Mouse (Mus musculus): Measurements from ENCODE around the gene Gm17087. TPM values are rescaled to one million over a fixed set of nuclear protein-coding genes. Genes with fewer than 3 reads are reported as not detected.

The Gm17087 gene
- polyA plus RNA-seq, 1 experiment from 2014 or later, result not detected

DNA sequence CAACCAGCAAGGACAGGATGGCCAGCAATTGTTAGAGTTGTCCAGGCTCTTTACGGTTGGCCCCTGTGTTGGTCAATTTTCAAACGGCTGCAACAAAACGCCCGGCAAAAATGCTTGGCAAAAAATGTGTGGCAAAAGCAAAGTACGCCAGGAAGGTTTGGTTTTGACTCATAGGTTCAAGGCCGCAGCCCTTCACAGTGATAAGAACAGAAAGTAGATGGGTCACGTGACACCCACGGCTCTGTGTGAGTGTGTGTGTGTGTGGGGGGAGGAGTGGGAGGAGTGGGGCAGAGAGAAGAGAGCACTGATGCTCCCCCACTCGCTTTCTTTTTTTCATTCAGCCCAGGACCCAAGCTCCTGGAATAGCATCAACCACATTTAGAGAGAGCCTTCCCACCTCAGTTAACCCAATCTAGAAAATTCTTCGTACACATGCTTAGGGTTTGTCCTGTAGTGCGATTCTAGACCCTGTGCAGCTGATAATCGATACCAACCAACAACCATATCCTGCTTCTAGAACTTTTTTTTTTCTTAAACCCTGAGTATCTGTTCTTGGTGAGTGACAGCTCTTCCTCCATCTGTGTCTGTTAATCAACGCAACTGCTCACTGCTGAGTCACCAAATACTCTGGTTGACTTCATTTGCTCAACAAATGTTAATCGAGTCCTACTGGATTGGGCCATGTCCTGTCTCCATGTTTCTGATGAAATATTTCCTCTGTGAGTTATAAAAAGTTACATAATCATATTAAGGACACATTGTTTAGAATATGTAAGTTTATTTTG is 4.5 kb downstream of the Gm17087 start:
- Histone ChIP-seq H3K4me1 (no peaks in the 10 kb centered on the region), H3K4me3 (no peak overlapping the region), H3K27me3 (no peaks in the 10 kb centered on the region), H3K4me2 (no peak overlapping the region), H3K36me3 (ENCODE audit: poor library complexity, severe bottlenecking) (no peaks in the 10 kb centered on the region), H3K9ac (no peak overlapping the region), H3K27ac (no peak overlapping the region), H3K9me3 (replicated peaks) (no peaks in the 10 kb centered on the region)
- 62% methylated on average over 14 of the region's 14 CpGs for WGBS
- no peak for ATAC-seq

GRCm38 (mm10) chr17:8557926-8558325 is 8.8 kb downstream of the Gm17087 start:
- 91% methylated on average over 8 of the region's 8 CpGs for WGBS
- no peak overlapping the region for H3K9ac ChIP-seq
- no peaks in the 10 kb centered on the region for H3K4me1 ChIP-seq
- ATAC-seq, result no peak
- no peak overlapping the region for H3K4me2 ChIP-seq
- no peaks in the 10 kb centered on the region for H3K27me3 ChIP-seq
- no peak overlapping the region for H3K27ac ChIP-seq
- no peaks in the 10 kb centered on the region for H3K9me3 ChIP-seq (replicated peaks)
- no peak overlapping the region for H3K4me3 ChIP-seq
- H3K36me3 ChIP-seq (ENCODE audit: poor library complexity, severe bottlenecking), result no peaks in the 10 kb centered on the region

DNA sequence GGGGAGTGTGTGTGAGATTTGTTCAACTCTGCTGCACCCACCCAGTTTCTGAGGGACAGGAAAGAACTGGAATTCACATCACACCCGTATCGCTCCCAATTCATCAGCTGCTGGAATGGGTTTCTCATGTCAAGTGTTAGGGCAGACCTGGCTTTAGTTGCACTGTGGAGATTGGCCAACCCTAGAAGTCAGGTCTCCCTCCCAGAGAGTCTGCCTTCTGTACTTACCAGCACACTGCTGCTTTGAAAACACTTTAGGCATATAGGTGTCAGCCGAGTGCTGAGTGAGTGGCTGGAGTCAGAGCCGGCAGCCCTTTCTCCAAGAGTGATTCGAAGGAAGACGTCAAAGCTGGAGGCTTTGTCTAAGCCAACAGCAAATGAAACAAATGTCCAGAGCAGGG is 10.5 kb downstream of the Gm17087 start:
- H3K27ac ChIP-seq, result no peak overlapping the region
- H3K4me1 ChIP-seq, result no peaks in the 10 kb centered on the region
- 86% methylated on average over 6 of the region's 6 CpGs for WGBS
- no peaks in the 10 kb centered on the region for H3K27me3 ChIP-seq
- no peaks in the 10 kb centered on the region for H3K36me3 ChIP-seq (ENCODE audit: poor library complexity, severe bottlenecking)
- no peak for ATAC-seq
- H3K9ac ChIP-seq, result no peak overlapping the region
- no peak overlapping the region for H3K4me2 ChIP-seq
- no peaks in the 10 kb centered on the region for H3K9me3 ChIP-seq (replicated peaks)
- no peak overlapping the region for H3K4me3 ChIP-seq

DNA sequence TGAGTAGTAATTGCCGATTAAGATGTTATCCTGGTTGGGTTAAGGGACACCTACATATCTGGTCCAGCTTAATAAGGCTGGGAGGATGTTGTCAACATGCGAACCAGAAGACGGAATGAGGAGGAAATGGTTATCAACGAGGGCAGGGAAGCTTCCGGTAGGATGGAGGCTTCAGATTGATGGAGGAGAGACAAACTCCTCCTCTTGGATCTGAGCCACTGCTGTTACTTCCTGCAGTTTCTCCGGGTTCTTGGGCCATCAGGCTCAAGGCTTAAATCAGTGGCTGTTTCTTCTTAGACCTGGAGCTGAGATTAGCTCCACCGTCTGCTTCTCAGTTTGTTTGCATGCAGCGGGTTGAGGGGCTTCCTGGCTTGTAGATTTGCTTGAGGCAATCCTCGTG is 11.0 kb downstream of the Gm17087 start:
- H3K9me3 ChIP-seq (replicated peaks), result no peaks in the 10 kb centered on the region
- no peaks in the 10 kb centered on the region for H3K4me1 ChIP-seq
- H3K27me3 ChIP-seq, result no peaks in the 10 kb centered on the region
- no peak overlapping the region for H3K9ac ChIP-seq
- H3K4me3 ChIP-seq, result no peak overlapping the region
- no peak for ATAC-seq
- H3K27ac ChIP-seq, result no peak overlapping the region
- H3K4me2 ChIP-seq, result no peak overlapping the region
- 88% methylated on average over 9 of the region's 9 CpGs for whole genome bisulfite sequencing
- H3K36me3 ChIP-seq (ENCODE audit: poor library complexity, severe bottlenecking), result no peaks in the 10 kb centered on the region

DNA sequence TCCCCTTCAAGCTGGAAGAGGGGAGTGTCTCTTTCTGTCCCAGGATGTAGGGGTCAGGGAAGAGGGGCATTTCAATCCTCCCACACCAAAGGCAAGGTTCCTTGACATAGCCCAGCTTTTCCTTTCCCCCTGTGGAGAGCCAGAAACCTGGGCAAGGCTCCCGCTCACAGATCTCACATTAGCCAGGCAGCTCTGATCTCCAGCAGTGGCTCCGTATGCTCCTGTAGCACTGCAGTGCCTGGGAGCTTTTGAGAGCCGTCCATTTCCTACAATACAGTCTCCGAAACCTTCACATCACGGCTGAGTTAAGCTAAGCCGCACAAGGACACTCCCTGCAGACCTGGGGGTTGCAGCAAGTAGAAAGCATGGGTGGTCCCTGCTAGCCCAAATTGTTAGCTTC is 12.5 kb downstream of the Gm17087 start:
- Histone ChIP-seq H3K9me3 (replicated peaks) (no peaks in the 10 kb centered on the region), H3K4me2 (no peak overlapping the region), H3K4me1 (no peaks in the 10 kb centered on the region), H3K27me3 (no peaks in the 10 kb centered on the region), H3K36me3 (ENCODE audit: poor library complexity, severe bottlenecking) (no peaks in the 10 kb centered on the region), H3K4me3 (no peak overlapping the region), H3K9ac (no peak overlapping the region), H3K27ac (no peak overlapping the region)
- no peak for ATAC-seq
- WGBS, result 80% methylated on average over 6 of the region's 6 CpGs

DNA sequence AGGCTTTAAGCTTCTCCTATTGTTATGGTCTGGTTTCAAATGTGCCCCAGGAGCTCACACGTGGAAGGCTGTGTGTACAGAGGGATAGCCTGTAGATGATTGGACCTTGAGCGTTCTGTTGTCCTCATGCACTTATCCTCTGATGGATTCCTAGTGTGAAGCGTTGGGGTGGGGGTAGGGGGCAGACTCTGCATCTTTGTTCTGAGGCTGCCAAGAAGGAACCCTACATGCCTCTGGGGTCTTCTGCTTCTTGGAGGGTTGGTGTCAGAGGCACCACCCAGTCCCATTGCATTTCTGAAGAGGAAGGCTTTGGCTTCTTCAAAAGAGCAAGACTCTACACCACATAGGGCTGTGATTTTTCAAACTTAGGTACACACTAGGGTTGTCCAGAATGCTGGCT is 13.1 kb downstream of the Gm17087 start:
- Histone ChIP-seq H3K27me3 (no peaks in the 10 kb centered on the region), H3K4me3 (no peak overlapping the region), H3K27ac (no peak overlapping the region), H3K4me2 (no peak overlapping the region), H3K4me1 (no peaks in the 10 kb centered on the region), H3K9me3 (replicated peaks) (no peaks in the 10 kb centered on the region), H3K36me3 (ENCODE audit: poor library complexity, severe bottlenecking) (no peaks in the 10 kb centered on the region), H3K9ac (no peak overlapping the region)
- ATAC-seq, result no peak
- WGBS, result 70% methylated on average over 3 of the region's 3 CpGs

GRCm38 (mm10) chr17:8552346-8553035 is 14.3 kb downstream of the Gm17087 start:
- H3K27me3 ChIP-seq, result no peaks in the 10 kb centered on the region
- no peaks in the 10 kb centered on the region for H3K36me3 ChIP-seq (ENCODE audit: poor library complexity, severe bottlenecking)
- H3K4me2 ChIP-seq, result no peak overlapping the region
- H3K27ac ChIP-seq, result no peak overlapping the region
- 83% methylated on average over 8 of the region's 8 CpGs for WGBS
- H3K9me3 ChIP-seq (replicated peaks), result no peaks in the 10 kb centered on the region
- no peak for ATAC-seq
- no peak overlapping the region for H3K9ac ChIP-seq
- H3K4me1 ChIP-seq, result no peaks in the 10 kb centered on the region
- no peak overlapping the region for H3K4me3 ChIP-seq

GRCm38 (mm10) chr17:8551641-8552040 is 15.1 kb downstream of the Gm17087 start:
- Histone ChIP-seq H3K9me3 (replicated peaks) (no peaks in the 10 kb centered on the region), H3K4me3 (no peak overlapping the region), H3K36me3 (ENCODE audit: poor library complexity, severe bottlenecking) (no peaks in the 10 kb centered on the region), H3K27me3 (no peaks in the 10 kb centered on the region), H3K9ac (no peak overlapping the region), H3K27ac (no peak overlapping the region), H3K4me1 (no peaks in the 10 kb centered on the region), H3K4me2 (no peak overlapping the region)
- 78% methylated on average over 3 of the region's 3 CpGs for WGBS
- no peak for ATAC-seq

DNA sequence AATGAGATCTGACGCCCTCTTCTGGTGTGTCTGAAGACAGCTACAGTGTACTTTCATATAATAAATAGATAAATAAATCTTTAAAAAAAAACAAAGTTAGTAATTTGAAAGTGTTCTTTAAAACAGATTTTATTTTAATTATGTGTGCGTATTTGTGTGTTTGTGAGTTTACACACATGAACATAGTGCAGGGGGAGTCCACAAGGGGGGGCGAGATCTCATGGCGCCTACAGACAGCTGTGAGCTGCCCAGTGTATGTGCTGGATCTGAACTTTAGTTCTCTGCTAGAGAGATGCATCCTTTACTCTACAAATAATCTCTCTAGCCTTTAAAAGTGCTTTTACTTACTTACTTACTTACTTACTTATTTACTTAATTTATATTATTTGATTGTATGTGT is 18.0 kb downstream of the Gm17087 start:
- Histone ChIP-seq H3K4me2 (no peak overlapping the region), H3K27ac (no peak overlapping the region), H3K4me3 (no peak overlapping the region), H3K9me3 (replicated peaks) (no peaks in the 10 kb centered on the region), H3K36me3 (ENCODE audit: poor library complexity, severe bottlenecking) (no peaks in the 10 kb centered on the region), H3K4me1 (no peaks in the 10 kb centered on the region), H3K9ac (no peak overlapping the region), H3K27me3 (no peaks in the 10 kb centered on the region)
- WGBS, result 89% methylated on average over 4 of the region's 4 CpGs
- no peak for ATAC-seq

GRCm38 (mm10) chr17:8546366-8546765 is 20.4 kb downstream of the Gm17087 start:
- WGBS, result 90% methylated on average over 9 of the region's 9 CpGs
- no peak for ATAC-seq
- no peaks in the 10 kb centered on the region for H3K36me3 ChIP-seq (ENCODE audit: poor library complexity, severe bottlenecking)
- no peak overlapping the region for H3K27ac ChIP-seq
- H3K27me3 ChIP-seq, result no peaks in the 10 kb centered on the region
- no peak overlapping the region for H3K4me3 ChIP-seq
- no peak overlapping the region for H3K4me2 ChIP-seq
- no peak overlapping the region for H3K9ac ChIP-seq
- H3K9me3 ChIP-seq (replicated peaks), result no peaks in the 10 kb centered on the region
- H3K4me1 ChIP-seq, result no peaks in the 10 kb centered on the region

GRCm38 (mm10) chr17:8541974-8542538 is 24.7 kb downstream of the Gm17087 start:
- Histone ChIP-seq H3K36me3 (ENCODE audit: poor library complexity, severe bottlenecking) (no peaks in the 10 kb centered on the region), H3K4me2 (no peak overlapping the region), H3K9ac (no peak overlapping the region), H3K27ac (no peak overlapping the region), H3K4me3 (no peak overlapping the region), H3K27me3 (no peaks in the 10 kb centered on the region), H3K9me3 (replicated peaks) (no peaks in the 10 kb centered on the region), H3K4me1 (no peaks in the 10 kb centered on the region)
- 79% methylated on average over 14 of the region's 14 CpGs for WGBS
- no peak for ATAC-seq

- Histone ChIP-seq H3K9ac (no peak overlapping the region), H3K4me3 (no peak overlapping the region), H3K27ac (no peak overlapping the region), H3K9me3 (replicated peaks) (no peaks in the 10 kb centered on the region), H3K27me3 (no peaks in the 10 kb centered on the region), H3K4me2 (no peak overlapping the region), H3K36me3 (ENCODE audit: poor library complexity, severe bottlenecking) (no peaks in the 10 kb centered on the region), H3K4me1 (no peaks in the 10 kb centered on the region)
- 73% methylated on average over 3 of the region's 3 CpGs for WGBS
- ATAC-seq, result no peak
These were observed 28.6 kb downstream of the Gm17087 start for GRCm38 (mm10) chr17:8538102-8538501.
